Mouse (Mus musculus) activated CD4-positive, CD25-positive, alpha-beta regulatory T cell, adult 4 months (primary cell): ENCODE results near the gene Thoc7. TPM values are rescaled to one million over a fixed set of nuclear protein-coding genes. Genes with fewer than 3 reads are reported as not detected.
"Not testable (repeated sequence)": the region's sequence is repeated elsewhere in the genome, so short reads cannot be mapped to it uniquely, and the experiment has no call there.

Experiments used
- ATAC-seq: one replicate; pipeline ENCODE4 v1.8.0; 2017
- polyA plus RNA-seq, 2 experiments: library from polyadenylated mRNA; unstranded; fragments of 100-300 nt; shearing (Covaris generic); gene quantifications; one replicate each; pipeline ENCODE4 v1.2.1; 2017

Thoc7 gene
- polyA plus RNA-seq = 100 to 1,000 TPM; 129 to 167 TPM

DNA sequence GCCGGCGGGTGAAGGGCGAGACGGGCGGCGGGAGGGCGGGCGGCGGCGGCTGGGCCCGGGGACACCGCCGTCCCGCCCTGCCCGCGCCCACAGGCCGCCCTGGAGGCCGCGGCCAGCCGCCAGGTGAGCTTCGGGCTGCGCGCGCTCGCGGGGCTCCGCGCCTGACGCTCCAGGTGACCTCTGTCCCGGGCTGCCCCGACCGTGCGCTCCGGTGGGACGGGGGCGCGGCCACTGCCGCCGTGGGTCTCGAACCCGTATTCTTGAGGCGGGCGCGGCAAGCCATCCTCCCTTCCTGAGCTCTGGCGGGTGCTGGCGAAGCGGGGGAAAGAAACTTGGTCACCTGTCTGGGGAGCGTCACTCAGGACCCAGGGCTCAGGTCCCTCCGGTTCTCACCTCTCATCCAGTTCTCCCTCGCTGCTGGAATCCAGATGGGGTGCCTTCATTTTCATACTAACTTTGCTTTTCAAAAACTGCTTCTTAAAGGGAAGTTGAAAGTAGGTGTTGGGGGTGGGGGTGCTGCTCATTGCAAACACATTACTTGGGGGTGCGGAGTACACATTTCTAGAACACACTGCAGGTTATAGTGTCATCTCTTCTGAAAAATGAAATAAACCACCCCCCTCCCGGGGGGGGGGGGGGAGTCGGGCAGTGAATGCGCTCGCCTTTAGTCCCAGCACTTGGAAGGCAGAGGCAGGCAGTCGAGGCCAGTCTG is at the start of gene Thoc7, which contains the start of gene Atxn7:
Gene Thoc7, minus strand, starts transcription at position 452 of the 712 bp plus-strand sequence.
Gene Atxn7, plus strand, starts transcription at position 40 of the 712 bp plus-strand sequence.
- ATAC-seq = peak; percentile 9

DNA sequence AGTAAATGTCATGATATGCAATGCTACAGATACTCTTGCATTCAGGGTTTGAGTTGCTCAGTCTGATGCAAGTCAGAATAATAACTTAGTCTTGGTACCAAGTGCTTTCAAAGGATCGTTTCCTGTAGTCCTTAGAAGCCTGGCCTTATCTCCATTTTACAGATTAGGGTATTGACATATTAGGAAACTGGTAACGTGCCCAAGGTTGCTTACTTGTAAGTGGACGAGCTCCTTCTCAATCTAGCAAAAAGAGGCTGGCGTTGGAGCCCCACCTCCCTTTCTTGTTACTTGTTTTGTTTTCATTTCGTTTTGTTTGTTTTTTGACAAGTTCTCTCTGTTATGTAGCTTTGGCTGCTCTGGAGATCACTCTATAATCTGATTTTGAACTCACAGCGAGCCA is 48.1 kb upstream of the Thoc7 start:
- ATAC-seq = no peak

DNA sequence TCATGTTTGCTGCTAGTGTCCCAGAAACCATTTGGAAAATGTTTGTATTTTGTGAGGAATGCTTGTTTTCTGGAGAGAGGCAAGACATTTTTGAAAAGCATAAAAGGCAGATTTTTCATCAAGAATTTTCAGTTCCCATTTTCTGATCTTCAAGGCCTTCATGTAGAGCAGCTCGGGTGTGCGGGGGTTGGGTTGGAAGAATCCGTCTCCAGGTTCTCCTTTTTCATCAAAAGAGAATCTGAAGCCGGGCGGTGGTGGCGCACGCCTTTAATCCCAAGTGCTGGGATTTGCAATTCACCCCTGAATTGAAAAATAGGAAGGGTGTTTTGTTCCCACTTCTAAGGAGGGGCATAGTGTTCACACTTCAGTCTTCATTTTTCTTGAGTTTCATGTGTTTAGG is 41.1 kb upstream of the Thoc7 start:
- no peak for ATAC-seq

DNA sequence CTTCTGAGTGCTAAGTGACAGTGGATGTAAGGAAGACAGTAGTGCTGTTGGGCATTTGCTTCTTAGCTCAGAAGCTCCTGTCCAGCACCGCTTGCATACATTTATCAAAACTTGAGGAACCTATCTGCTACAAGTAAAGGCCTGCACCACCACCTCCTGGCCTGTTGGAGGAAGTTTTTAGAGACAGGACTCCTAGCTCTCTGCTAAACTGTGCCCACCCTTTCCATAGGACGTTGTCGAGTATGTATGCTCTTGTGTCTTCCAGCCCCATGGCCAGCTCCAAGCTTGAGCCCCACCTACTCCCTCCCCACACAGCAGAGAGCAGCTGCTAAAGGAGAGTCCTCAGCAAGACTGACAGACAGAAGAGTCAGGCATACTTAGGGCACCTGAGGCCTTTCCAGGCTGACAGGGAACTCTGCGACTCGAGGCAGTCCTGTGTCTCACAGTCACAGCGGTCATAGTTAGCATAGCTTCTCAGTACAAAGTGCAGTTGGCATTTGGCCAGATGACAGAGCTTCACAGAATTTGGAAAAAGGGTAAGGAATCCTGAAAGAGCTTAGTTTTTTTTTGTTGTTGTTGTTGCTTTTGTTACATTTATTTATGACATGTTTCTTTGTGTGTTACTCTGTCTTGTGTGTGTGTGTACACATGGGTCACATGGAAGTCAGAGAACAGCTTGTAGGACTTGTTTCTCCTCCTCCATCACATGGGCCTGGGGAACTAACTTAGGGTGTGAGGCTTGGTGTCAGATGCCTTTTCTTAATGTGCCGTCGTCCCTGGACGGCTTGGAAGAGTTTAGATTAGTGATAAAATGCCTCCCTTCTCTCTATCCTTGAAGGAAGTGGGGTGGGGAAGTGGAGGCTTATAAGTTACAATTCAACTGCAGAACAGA is 33.8 kb upstream of the Thoc7 start:
- ATAC-seq = no peak

DNA sequence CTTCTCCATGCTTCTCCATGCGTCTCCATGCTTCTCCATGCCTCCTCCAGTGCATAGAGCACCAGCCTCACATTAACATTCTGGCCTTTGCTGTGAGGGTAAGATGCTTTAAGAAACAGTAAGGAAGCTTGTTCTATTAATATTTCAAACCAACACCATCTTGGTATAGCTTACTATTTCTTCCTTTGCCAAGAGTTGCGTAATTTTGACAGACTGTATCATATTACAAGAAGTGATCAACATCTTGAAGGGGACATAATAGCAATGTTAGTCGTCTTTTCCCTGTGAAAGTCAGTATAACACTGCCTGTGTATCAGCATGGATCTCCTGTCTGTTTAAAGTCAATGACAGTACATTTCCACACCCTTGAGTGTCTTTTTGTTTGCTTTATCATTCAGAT is 29.1 kb upstream of the Thoc7 start:
- no peak for ATAC-seq

DNA sequence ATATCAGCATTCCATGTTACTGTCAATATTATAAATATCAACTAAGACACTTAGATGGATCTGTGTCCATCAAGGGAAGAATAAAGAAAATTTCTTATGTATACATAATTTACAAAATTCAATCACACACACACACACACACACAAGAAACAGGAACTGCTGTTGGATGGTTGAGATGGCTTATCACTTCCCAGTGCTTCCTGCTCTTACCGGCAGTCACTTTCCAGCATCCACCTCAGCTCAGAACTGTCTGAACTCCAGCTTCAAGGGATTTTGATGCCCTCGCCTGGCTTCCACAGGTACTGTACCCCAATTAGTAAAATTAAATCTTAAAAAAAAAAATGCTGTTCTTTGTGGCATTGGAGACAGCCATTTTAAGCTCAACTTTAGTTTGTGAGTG is 26.7 kb upstream of the Thoc7 start:
- ATAC-seq = no peak

DNA sequence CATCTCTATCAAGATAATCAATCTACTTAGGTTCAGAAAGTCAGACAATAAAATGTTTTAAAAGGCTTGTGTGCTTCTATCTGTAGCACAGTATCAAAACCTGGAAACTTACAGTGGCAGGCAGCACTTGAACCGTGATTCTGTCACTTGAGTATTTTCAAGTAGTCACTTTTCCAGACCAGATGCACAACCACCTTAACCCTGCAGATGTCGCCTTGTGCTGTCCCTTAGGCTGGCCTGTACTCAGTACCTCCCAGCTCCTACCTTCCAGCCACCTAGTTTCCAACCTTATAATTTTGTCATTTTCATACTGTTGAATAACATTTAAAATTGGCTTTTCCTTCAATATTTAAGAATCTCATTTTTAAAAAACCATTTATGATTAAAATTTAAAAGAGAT is 20.5 kb upstream of the Thoc7 start:
- ATAC-seq = peak; percentile 52

DNA sequence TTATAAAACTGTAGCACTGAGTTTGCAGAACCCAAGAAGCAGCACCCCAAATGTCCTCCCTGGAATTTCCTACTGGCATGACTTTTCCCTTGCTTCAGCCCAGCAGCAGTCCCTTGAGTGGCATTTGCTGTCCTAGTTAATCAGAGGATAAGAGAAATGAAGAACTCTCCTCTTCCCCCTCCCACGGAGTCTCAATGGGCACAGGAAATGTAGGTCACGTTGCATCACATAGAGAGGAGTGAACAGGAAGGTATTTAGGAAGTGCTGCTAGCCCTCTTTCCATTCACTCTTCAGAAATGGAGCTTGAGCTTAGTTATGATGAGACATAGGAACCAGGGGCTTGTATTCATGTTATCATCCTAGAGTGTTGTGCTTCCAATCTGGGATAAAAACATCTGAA is 19.6 kb upstream of the Thoc7 start:
- peak; percentile 72 for ATAC-seq

DNA sequence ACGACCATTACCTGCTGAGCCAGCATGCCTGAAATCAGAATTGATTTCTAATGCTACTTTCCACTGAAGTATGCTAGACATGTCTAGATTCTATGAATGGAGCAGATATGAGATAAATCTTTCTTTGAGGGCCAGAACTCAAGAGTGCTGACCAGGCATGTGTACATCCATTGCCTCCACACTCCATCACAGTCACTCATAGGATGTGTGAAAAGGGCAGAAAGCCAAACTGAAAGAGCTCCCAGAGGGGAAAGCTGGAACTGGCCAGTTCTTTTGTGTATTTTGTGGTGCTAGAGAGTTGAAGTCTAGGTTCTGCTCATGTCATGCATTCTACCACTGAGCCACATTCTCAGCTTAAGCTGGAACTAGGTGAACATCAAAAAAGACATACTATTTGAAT is 15.8 kb upstream of the Thoc7 start:
- ATAC-seq = no peak

DNA sequence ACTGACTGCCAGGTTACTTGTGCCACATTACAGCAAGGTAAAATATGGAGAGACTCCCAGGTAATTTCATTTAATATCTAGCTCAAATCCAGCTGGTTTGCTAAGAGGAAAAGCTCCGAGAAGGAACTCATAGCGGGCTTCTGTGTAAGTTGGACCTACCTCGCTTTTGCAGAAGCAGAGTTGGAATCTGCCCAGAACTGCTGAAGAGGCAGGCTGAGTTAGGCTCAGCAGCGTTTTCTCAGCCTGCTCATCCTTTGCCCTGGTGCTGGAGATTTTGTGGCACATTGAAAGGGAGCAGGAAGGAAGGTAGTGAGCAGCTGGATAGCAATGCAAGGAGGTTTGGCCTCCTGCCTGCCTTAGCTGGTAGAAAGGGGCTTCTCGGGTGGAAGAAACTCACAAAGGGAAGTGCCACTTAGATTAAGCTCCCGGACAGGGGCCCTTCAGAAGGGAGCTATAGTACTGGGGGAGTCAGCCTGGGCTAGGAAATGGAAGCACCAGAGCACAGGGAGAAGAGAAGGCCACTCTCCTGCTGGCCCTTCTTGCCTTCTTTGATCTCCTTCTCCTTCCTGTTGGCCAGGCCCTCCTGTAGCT is 10.1 kb upstream of the Thoc7 start:
- ATAC-seq = no peak

DNA sequence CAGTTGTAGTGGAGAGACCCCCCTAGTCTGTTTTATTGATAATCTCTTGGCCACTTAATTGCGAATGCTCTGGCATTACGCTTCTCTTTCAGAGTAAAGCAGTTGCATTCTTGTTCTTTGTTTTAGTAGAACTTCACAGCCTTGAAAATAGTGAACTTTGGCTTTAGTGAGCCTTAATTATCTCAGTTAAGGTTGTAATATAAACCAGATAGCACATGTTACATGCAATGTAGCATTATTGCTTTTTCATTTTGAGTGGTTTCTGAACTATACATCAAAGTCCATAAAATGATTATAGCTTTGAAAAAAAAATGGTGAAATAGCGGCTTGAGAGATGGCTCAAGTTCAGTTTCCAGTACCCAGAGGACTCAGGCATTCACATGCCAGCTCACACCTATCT is 8.9 kb upstream of the Thoc7 start:
- no peak for ATAC-seq

DNA sequence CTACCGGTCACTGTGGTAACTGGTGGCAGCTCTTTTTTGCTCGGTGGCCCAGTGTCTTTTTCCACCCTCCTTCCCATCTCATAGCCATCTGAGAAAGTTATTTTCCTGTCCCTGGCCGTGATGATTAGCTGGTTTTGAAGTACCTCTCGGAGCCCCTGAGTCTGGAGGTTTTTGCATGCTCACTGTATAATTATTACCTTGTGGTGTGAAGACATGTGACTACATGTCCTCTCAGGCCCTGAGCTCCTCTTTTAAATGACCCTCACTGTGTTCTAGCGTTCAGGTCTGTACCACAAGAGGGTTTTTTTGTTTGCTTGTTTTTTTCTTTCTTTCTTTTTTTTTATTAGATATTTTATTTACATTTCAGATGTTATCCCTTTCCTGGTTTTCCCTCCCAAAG is 6.8 kb upstream of the Thoc7 start:
- no peak for ATAC-seq

DNA sequence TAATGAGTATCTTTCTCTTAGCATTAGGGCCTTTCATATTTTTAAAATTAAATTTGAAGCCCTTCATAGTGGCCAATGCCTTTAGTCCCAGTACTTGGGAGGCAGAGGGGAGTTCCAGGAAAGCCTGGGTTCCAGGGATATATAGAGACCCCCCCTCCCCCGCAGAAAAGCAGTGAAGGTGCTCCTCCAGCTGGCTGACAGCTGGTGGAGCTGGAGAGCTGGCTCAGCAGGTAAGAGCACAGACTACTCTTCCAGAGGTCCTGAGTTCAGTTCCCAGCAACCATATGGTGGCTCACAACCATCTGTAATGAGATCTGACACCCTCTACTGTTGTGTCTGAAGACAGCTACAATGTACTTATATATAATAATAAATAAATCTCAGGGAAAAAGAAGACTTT is 6.0 kb upstream of the Thoc7 start:
- ATAC-seq = no peak

DNA sequence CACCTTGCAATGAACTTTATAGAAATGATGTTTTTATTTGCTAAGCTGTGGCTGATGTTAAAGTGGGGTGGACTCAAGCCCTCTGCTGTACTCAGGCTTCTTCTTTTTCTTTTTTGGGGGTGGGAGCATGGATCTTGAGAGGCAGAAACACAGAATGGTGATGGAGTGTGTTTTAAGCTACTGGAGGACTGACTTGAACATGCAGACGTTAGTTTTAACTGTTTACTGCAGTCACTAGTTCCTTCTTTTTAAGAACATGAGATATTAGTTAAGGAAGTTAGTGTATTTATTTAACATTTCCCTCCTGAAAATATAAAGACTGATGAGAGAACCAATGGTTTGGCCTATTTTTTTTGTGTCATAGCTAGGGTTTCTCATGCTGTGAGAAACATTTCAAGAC is 1.9 kb upstream of the Thoc7 start:
- ATAC-seq = no peak

DNA sequence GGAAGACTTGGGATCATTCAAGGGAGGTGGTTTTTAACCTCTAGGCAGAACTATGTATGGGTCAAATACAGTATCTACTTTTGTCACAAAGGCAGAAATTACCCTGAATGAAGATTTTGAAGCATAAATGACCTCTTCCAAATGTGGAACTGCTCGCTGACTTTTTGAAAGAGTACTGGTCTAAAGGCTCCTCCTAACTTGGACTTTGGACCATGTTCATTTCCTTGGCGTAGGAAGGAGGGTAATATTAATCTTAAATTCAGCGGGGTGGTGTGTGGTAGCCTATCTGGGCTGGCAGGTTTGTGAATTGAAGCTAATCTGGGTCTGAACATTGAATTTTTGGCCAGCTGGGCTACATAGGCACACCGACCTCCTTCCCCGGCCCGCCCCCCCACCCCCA is 824 bp upstream of the Thoc7 start:
- ATAC-seq = no peak

DNA sequence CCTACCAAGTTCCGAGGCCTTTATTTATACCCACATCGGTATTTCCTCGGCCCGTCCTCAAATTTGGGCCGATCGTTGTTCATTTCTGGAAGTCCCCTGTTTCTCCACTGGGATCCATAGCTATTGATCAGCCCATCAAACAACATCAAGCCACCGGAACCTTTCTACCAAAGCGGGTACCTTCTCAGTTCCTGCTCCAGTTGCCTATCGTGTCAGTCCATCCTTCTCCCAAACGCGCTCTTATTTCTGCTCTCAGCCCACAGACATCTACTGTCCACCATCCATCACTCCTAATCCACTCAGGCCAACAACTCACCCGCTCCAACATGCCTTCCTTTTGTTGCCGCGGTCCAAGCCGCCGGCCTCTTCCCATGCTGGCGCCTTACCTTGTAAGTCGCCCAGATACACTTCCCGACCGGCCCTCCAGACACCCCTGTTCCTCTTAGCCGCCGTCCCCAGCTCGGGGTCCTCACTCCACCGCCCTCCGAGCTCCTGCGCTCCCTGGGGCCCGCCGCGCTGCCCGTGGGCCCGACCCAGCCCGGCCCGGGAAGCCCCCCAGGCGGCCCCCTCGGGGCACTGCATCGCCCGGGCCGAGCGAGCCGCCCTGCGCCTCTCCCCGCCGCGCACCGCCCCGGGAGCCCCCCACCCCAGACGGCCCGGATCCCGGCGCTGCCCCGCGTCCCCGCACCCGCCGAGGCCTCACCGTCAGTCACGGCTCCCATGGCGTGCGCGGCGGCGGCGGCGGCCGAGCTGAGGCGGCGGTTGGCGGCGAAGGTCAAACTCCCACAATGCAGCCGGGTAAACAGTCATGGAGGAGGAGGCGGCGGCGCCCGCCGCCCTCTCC is 948 bp downstream of the Thoc7 start:
- ATAC-seq = peak; percentile 65

DNA sequence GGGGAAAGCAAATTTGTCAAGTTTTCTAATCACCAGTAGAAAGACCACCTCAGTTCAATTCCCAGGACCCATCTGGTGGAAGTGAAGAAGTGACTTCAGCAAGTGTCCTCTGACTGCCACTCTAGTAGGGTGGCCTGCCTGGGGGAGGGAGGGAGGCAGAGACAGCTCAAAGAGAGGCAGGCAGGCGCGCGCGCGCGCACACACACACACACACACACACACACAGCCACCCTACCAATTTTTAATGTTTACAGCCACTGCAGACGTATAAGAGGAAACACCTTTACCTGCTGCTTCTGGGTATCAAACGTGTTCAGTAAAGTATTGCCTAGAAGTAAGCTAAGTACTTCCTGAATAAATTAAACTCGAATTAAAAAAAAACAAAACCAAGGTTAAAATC is 1.6 kb downstream of the Thoc7 start:
- peak; percentile 45 for ATAC-seq

DNA sequence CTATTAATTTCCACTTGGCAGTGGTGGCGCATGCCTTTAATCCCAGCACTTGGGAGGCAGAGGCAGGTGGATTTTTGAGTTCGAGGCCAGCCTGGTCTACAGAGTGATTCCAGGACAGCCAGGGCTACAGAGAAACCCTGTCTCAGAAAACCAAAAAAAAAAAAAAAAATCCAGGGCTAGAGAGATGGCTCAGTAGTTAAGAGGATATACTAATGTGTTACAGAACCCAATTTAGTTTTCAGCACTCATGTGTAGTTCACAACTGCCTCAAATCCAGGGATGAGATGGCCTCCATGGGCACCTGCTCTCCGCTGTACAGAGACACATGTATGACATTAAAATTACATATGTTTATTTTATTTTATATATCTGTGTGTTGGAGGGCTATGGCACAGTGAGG is 9.5 kb downstream of the Thoc7 start:
- ATAC-seq = not testable (repeated sequence)

DNA sequence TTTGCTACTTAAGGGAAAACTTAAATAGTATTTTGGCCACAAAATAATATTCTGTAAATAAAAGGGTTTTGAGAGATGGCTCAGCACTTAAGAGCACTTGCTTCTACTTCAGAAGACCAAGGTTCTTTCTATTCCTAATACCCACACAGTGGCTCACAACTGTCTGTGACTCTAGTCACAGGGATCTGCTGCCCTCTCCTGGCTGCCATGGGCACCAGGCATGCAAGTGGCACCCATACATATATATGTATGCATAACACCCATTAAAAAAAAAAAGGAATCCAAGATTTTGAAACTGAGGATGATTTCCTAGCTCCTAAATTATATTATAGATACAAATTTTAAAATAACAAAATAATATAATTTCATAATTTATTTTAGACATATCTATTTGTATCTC is 11.3 kb downstream of the Thoc7 start:
- peak; percentile 69 for ATAC-seq

DNA sequence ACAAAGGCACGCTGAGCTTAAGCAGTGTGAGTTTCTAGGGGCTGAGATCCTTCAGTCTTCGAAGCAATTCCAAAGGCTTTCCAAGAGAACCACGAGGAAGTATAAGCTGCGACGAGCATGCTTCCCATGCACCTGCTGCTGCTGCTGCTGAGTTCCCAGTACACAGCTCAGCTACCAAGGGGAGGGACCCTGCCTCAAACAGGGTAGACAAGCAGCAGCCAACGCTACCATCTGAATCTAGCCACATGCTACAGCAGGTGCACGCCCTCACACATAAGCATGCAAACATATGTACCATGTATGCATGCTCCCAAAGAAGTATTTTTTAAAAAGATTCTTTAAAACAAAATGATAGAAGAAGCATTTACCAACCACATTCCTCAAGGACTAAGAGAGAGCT is 13.3 kb downstream of the Thoc7 start:
- ATAC-seq = no peak

DNA sequence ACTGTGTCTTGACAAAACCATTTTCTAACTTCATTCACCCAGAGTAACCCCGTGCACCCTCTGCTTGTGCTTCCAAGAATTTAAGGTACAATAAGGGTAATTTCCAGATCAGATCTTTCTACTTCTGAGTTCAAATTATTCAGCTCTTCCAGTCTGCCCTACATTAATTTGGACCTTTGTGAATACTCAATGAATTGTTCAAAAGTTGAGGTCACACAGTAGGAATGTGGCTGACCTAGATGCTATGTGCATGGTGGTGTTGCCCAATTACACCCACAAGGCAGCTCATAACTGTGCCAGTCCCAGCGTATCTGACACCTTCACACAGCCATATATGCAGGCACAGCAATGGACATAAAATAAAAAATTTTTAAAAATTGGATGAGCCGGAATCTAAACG is 17.0 kb downstream of the Thoc7 start:
- no peak for ATAC-seq

DNA sequence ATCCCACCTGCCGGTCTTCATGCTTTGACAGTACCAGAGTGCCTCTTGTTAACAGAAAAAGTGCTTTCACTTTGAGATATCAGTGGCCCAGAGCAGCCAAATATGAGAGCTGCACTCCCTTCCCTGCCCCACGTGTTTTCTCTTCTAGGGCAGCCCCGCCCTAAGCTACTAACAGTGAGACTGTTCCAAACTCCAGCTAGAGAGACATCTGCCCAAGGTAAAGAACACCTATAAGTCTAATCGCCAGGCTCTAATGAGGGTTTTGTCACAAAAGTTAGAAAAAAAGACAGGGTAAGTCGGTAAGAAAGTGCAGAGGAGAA is 27.6 kb downstream of the Thoc7 start:
- peak; percentile 66 for ATAC-seq
